Mouse (Mus musculus): Measurements from ENCODE around the gene Fam217a. TPM values are rescaled to one million over a fixed set of nuclear protein-coding genes. Genes with fewer than 3 reads are reported as not detected.
A peak's percentile ranks its signal among the peaks of the same experiment; 100 is the strongest.
"Not testable (repeated sequence)": the region's sequence is repeated elsewhere in the genome, so short reads cannot be mapped to it uniquely, and the experiment has no call there.

Gene Fam217a
- 1.4 and 1.8 TPM in 2 replicates for polyA plus RNA-seq (2014; fragmentation: Nextera tagmentation; extraction: Ambion mirVana)

GRCm38 (mm10) chr13:34924210-34924609 is at the start of gene Fam217a, which contains the start of gene 4933417A18Rik:
TSS of gene Fam217a (minus strand) at chr13:34924310.
TSS of gene 4933417A18Rik (plus strand) at chr13:34924409.
- WGBS: 85% methylated on average over 4 of the region's 4 CpGs
- no peak within 1 kb of the TSS for H3K4me2 ChIP-seq
- no peak within 1 kb of the TSS for H3K4me3 ChIP-seq (ENCODE audit: low read depth, low read length)
- no peaks in the 10 kb centered on the region for H3K36me3 ChIP-seq (ENCODE audit: control insufficient read depth, insufficient read depth, low read length)
- no peak within 1 kb of the TSS for H3K9ac ChIP-seq (ENCODE audit: low read length)
- H3K9me3 ChIP-seq (ENCODE audit: control insufficient read depth, low read length): no peaks in the 10 kb centered on the region
- no peaks in the 10 kb centered on the region for H3K27me3 ChIP-seq (ENCODE audit: control insufficient read depth, insufficient read depth, low read length)
- no peak for ATAC-seq (ENCODE audit: low FRiP score)
- no peaks in the 10 kb centered on the region for H3K4me1 ChIP-seq (ENCODE audit: control insufficient read depth, insufficient read depth, low read length)
- no peak within 1 kb of the TSS for H3K27ac ChIP-seq (ENCODE audit: low read depth, low read length)
- DNase-seq (ENCODE audit: low spot score, missing footprints): no peak

GRCm38 (mm10) chr13:34973770-34974169 is 49.7 kb upstream of the Fam217a start:
- Histone ChIP-seq H3K9ac (ENCODE audit: low read length) (no peak overlapping the region), H3K4me3 (ENCODE audit: low read depth, low read length) (no peak overlapping the region), H3K4me2 (no peak overlapping the region), H3K27me3 (ENCODE audit: control insufficient read depth, insufficient read depth, low read length) (no peaks in the 10 kb centered on the region), H3K9me3 (ENCODE audit: control insufficient read depth, low read length) (no peaks in the 10 kb centered on the region), H3K4me1 (ENCODE audit: control insufficient read depth, insufficient read depth, low read length) (no peaks in the 10 kb centered on the region), H3K36me3 (ENCODE audit: control insufficient read depth, insufficient read depth, low read length) (peaks cover 7% of the 10 kb centered on the region; the same call in 1 of the 2 replicates), H3K27ac (ENCODE audit: low read depth, low read length) (no peak overlapping the region)
- DNase-seq (ENCODE audit: low spot score, missing footprints) (no peak), ATAC-seq (ENCODE audit: low FRiP score) (no peak)
- 59% methylated on average over 1 of the region's 1 CpGs for WGBS

- H3K36me3 ChIP-seq (ENCODE audit: control insufficient read depth, insufficient read depth, low read length): peaks cover 7% of the 10 kb centered on the region; the same call in 1 of the 2 replicates
- no peak overlapping the region for H3K4me2 ChIP-seq
- WGBS: 19% methylated on average over 1 of the region's 1 CpGs
- no peak overlapping the region for H3K27ac ChIP-seq (ENCODE audit: low read depth, low read length)
- no peaks in the 10 kb centered on the region for H3K4me1 ChIP-seq (ENCODE audit: control insufficient read depth, insufficient read depth, low read length)
- H3K9me3 ChIP-seq (ENCODE audit: control insufficient read depth, low read length): no peaks in the 10 kb centered on the region
- H3K9ac ChIP-seq (ENCODE audit: low read length): no peak overlapping the region
- no peaks in the 10 kb centered on the region for H3K27me3 ChIP-seq (ENCODE audit: control insufficient read depth, insufficient read depth, low read length)
- H3K4me3 ChIP-seq (ENCODE audit: low read depth, low read length): no peak overlapping the region
- DNase-seq (ENCODE audit: low spot score, missing footprints) (no peak), ATAC-seq (ENCODE audit: low FRiP score) (no peak)
These were observed 49.0 kb upstream of the Fam217a start for GRCm38 (mm10) chr13:34973149-34973548.

- H3K4me2 ChIP-seq; H3K27me3 ChIP-seq (ENCODE audit: control insufficient read depth, insufficient read depth, low read length); ATAC-seq (ENCODE audit: low FRiP score); H3K4me3 ChIP-seq (ENCODE audit: low read depth, low read length); H3K36me3 ChIP-seq (ENCODE audit: control insufficient read depth, insufficient read depth, low read length); H3K4me1 ChIP-seq (ENCODE audit: control insufficient read depth, insufficient read depth, low read length); H3K9me3 ChIP-seq (ENCODE audit: control insufficient read depth, low read length); DNase-seq (ENCODE audit: low spot score, missing footprints); H3K27ac ChIP-seq (ENCODE audit: low read depth, low read length); H3K9ac ChIP-seq (ENCODE audit: low read length): not testable (repeated sequence)
These were observed 48.3 kb upstream of the Fam217a start for GRCm38 (mm10) chr13:34972456-34972855.

GRCm38 (mm10) chr13:34965647-34966046 is 41.5 kb upstream of the Fam217a start:
- not testable (repeated sequence) for DNase-seq (ENCODE audit: low spot score, missing footprints); H3K36me3 ChIP-seq (ENCODE audit: control insufficient read depth, insufficient read depth, low read length); ATAC-seq (ENCODE audit: low FRiP score); H3K4me1 ChIP-seq (ENCODE audit: control insufficient read depth, insufficient read depth, low read length); H3K4me2 ChIP-seq; H3K27me3 ChIP-seq (ENCODE audit: control insufficient read depth, insufficient read depth, low read length); H3K9ac ChIP-seq (ENCODE audit: low read length); H3K9me3 ChIP-seq (ENCODE audit: control insufficient read depth, low read length); H3K4me3 ChIP-seq (ENCODE audit: low read depth, low read length); H3K27ac ChIP-seq (ENCODE audit: low read depth, low read length)
- WGBS: 67% methylated on average over 9 of the region's 9 CpGs

GRCm38 (mm10) chr13:34964866-34965265 is 40.8 kb upstream of the Fam217a start:
- H3K36me3 ChIP-seq (ENCODE audit: control insufficient read depth, insufficient read depth, low read length): no peaks in the 10 kb centered on the region
- 4% methylated on average over 5 of the region's 5 CpGs for WGBS
- no peak overlapping the region for H3K9ac ChIP-seq (ENCODE audit: low read length)
- peak overlapping the region; percentile 73 for H3K4me2 ChIP-seq
- H3K27ac ChIP-seq (ENCODE audit: low read depth, low read length): no peak overlapping the region
- DNase-seq (ENCODE audit: low spot score, missing footprints) (peak; percentile 86), ATAC-seq (ENCODE audit: low FRiP score) (no peak)
- no peaks in the 10 kb centered on the region for H3K9me3 ChIP-seq (ENCODE audit: control insufficient read depth, low read length)
- H3K27me3 ChIP-seq (ENCODE audit: control insufficient read depth, insufficient read depth, low read length): peaks cover 9% of the 10 kb centered on the region
- H3K4me3 ChIP-seq (ENCODE audit: low read depth, low read length): peak overlapping the region; percentile 40
- peaks cover 6% of the 10 kb centered on the region for H3K4me1 ChIP-seq (ENCODE audit: control insufficient read depth, insufficient read depth, low read length)

- Histone ChIP-seq H3K4me1 (ENCODE audit: control insufficient read depth, insufficient read depth, low read length) (peaks cover 6% of the 10 kb centered on the region), H3K9ac (ENCODE audit: low read length) (no peak overlapping the region), H3K4me2 (peak overlapping the region; percentile 73), H3K4me3 (ENCODE audit: low read depth, low read length) (peak overlapping the region; percentile 40), H3K27ac (ENCODE audit: low read depth, low read length) (no peak overlapping the region), H3K27me3 (ENCODE audit: control insufficient read depth, insufficient read depth, low read length) (peaks cover 9% of the 10 kb centered on the region), H3K36me3 (ENCODE audit: control insufficient read depth, insufficient read depth, low read length) (no peaks in the 10 kb centered on the region), H3K9me3 (ENCODE audit: control insufficient read depth, low read length) (no peaks in the 10 kb centered on the region)
- no peak for ATAC-seq (ENCODE audit: low FRiP score)
- WGBS: 3% methylated on average over 14 of the region's 14 CpGs
- DNase-seq (ENCODE audit: low spot score, missing footprints): peak; percentile 92
These were observed 40.3 kb upstream of the Fam217a start for GRCm38 (mm10) chr13:34964419-34964818.

GRCm38 (mm10) chr13:34963511-34964397 is 39.6 kb upstream of the Fam217a start, which contains the start of gene Eci3:
TSS of gene Eci3 (minus strand) at chr13:34963810.
- Histone ChIP-seq H3K27me3 (ENCODE audit: control insufficient read depth, insufficient read depth, low read length) (peaks cover 9% of the 10 kb centered on the region), H3K9ac (ENCODE audit: low read length) (peak within 1 kb of the TSS; percentile 45), H3K36me3 (ENCODE audit: control insufficient read depth, insufficient read depth, low read length) (no peaks in the 10 kb centered on the region), H3K4me3 (ENCODE audit: low read depth, low read length) (peak within 1 kb of the TSS; percentile 40), H3K4me1 (ENCODE audit: control insufficient read depth, insufficient read depth, low read length) (peaks cover 6% of the 10 kb centered on the region), H3K9me3 (ENCODE audit: control insufficient read depth, low read length) (no peaks in the 10 kb centered on the region), H3K4me2 (peak within 1 kb of the TSS; percentile 73), H3K27ac (ENCODE audit: low read depth, low read length) (no peak within 1 kb of the TSS)
- DNase-seq (ENCODE audit: low spot score, missing footprints) (peak; percentile 94), ATAC-seq (ENCODE audit: low FRiP score) (peak; percentile 74)
- 2% methylated on average over 32 of the region's 32 CpGs for WGBS

GRCm38 (mm10) chr13:34960996-34961770 is 37.1 kb upstream of the Fam217a start:
- no peak overlapping the region for H3K4me2 ChIP-seq
- WGBS: 81% methylated on average over 4 of the region's 4 CpGs

More at GRCm38 (mm10) chr13:34960996-34961770, 37.1 kb upstream of the Fam217a start:
- DNase-seq (ENCODE audit: low spot score, missing footprints) (no peak), ATAC-seq (ENCODE audit: low FRiP score) (no peak)
- H3K4me3 ChIP-seq (ENCODE audit: low read depth, low read length): no peak overlapping the region
- no peak overlapping the region for H3K27ac ChIP-seq (ENCODE audit: low read depth, low read length)
- no peaks in the 10 kb centered on the region for H3K9me3 ChIP-seq (ENCODE audit: control insufficient read depth, low read length)
- peaks cover 6% of the 10 kb centered on the region for H3K4me1 ChIP-seq (ENCODE audit: control insufficient read depth, insufficient read depth, low read length)
- H3K9ac ChIP-seq (ENCODE audit: low read length): no peak overlapping the region
- H3K27me3 ChIP-seq (ENCODE audit: control insufficient read depth, insufficient read depth, low read length): peaks cover 9% of the 10 kb centered on the region
- H3K36me3 ChIP-seq (ENCODE audit: control insufficient read depth, insufficient read depth, low read length): no peaks in the 10 kb centered on the region
